Mouse (Mus musculus): ENCODE results near the gene Gchfr.

DNA sequence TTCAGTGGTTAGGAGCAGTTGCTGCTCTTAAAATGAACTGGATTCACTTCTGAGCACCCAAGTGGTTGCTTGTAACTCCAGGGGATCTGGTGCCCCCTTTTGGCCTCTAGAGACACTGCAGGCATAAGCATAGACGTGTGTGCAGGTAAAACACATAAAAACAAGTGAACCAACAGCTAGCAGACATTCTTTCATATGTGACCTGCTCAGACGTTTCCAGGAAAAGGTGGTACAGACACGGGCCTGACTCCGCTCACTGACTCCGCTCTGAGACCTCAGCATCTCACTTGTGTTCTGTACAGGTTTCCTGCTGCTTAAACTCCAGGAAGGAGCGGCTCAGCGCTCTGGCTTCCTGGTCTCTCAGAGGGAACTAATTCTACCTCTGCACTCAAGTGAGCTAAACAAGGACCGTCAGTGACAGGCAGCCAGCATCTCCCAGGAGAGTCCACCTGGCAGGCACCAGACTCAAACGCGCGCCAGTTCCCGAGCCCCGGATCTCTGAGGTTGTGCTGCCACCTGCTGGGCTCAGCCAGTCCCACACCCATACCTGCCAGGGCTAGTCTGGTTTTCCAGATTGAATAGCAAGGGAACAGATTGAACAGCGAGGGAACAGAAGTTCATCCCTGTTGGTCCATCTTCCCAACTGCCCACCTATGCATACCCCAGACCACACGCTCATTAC is 21.6 kb downstream of the Gchfr start:
- TF ChIP-seq CTCF (IDR thresholded peaks at IDR 0.05; ENCODE audit: extremely low read depth, insufficient read depth, insufficient read length, insufficient replicate concordance): peak; percentile 98
- TF ChIP-seq POLR2A (IDR thresholded peaks at IDR 0.05; ENCODE audit: low read depth, low read length): no peak
